Mouse (Mus musculus): ENCODE results near the gene Mif4gd. TPM values are rescaled to one million over a fixed set of nuclear protein-coding genes. Genes with fewer than 3 reads are reported as not detected.

Mif4gd gene
- total and polyA plus RNA-seq, 3 experiments: 42.0 to 62.9 TPM; not detected in 1

GRCm38 (mm10) chr11:115603476-115604303 lies 9.1 kb downstream of the Mif4gd start, which contains the start of the genes Mrps7 and Gga3:
Mrps7 (plus strand) TSS chr11:115603925.
Gga3 (minus strand) TSS chr11:115604051.
- peak within 1 kb of the TSS; percentile 83 for H3K9ac ChIP-seq (ENCODE audit: control insufficient read depth, low read depth, low read length, poor library complexity, severe bottlenecking)
- peak within 1 kb of the TSS; percentile 75 to 84 for H3K4me3 ChIP-seq (ENCODE audit: control insufficient read depth in 1 of 2, insufficient read depth in 1 of 2, low read depth in 2 of 2, low read length in 2 of 2)
- peaks cover 72% of the 10 kb centered on the region for H3K79me2 ChIP-seq (ENCODE audit: control insufficient read depth, insufficient read depth, low read length, poor library complexity)
- peak; percentile 95 for DNase-seq (ENCODE audit: low read depth, low spot score)
- TF ChIP-seq SIN3A (IDR thresholded peaks at IDR 0.05; ENCODE audit: low read length) (peak; percentile 90), RCOR1 (IDR thresholded peaks at IDR 0.05; ENCODE audit: low read depth, low read length) (0 out of 2 replicates have a peak, but pooled peaks have one; percentile 8), NELFE (IDR thresholded peaks at IDR 0.05; ENCODE audit: low read depth, low read length) (peak; percentile 93), MXI1 (IDR thresholded peaks at IDR 0.05; ENCODE audit: low read depth, low read length) (peak; percentile 72), RAD21 (IDR thresholded peaks at IDR 0.05; ENCODE audit: low read depth, low read length) (no peak), MAX (IDR thresholded peaks at IDR 0.05; ENCODE audit: low read length) (peak; percentile 100), MYB (IDR thresholded peaks at IDR 0.05; ENCODE audit: low read depth, low read length) (no peak), TCF12 (IDR thresholded peaks at IDR 0.05; ENCODE audit: low read depth, low read length) (peak; percentile 92), MEF2A (IDR thresholded peaks at IDR 0.05; ENCODE audit: extremely low read depth, insufficient replicate concordance, low read depth, low read length, poor library complexity, severe bottlenecking) (no peak), POLR2AphosphoS5 (IDR thresholded peaks at IDR 0.05; ENCODE audit: borderline replicate concordance, low read depth, low read length) (no peak), USF2 (IDR thresholded peaks at IDR 0.05; ENCODE audit: borderline replicate concordance in 1 of 2, insufficient read depth in 1 of 2, low read depth in 1 of 2, low read length in 2 of 2) (no peak), ELF1 (IDR thresholded peaks at IDR 0.05; ENCODE audit: low read depth, low read length) (peak; percentile 69; the same call in 1 of the 2 replicates), NRF1 (IDR thresholded peaks at IDR 0.05; ENCODE audit: insufficient read depth, low read depth, low read length, poor library complexity, severe bottlenecking) (peak; percentile 61), ZKSCAN1 (IDR thresholded peaks at IDR 0.05; ENCODE audit: low read depth, low read length) (no peak), POLR2A (IDR thresholded peaks at IDR 0.05; ENCODE audit: control insufficient read depth in 1 of 2, insufficient read depth in 1 of 2, low read depth in 1 of 2, low read length in 2 of 2, poor library complexity in 1 of 2) (peak; percentile 90 to 91), GABPA (IDR thresholded peaks at IDR 0.05; ENCODE audit: low read depth, low read length) (no peak), CTCF (IDR thresholded peaks at IDR 0.05 in 2 of 3, conservative IDR thresholded peaks at IDR 0.05 in 1 of 3; ENCODE audit: control insufficient read depth in 1 of 3, insufficient read depth in 1 of 3, low read depth in 2 of 3, low read length in 3 of 3, poor library complexity in 1 of 3, severe bottlenecking in 1 of 3) (peak in 1 of 3 experiments; percentile 25; a peak in 2 of 6 replicates), CHD2 (IDR thresholded peaks at IDR 0.05; ENCODE audit: low read length) (peak; percentile 95), BHLHE40 (IDR thresholded peaks at IDR 0.05; ENCODE audit: borderline replicate concordance, low read depth, low read length) (no peak), TBP (IDR thresholded peaks at IDR 0.05; ENCODE audit: low read depth, low read length) (peak; percentile 94), MYC (IDR thresholded peaks at IDR 0.05; ENCODE audit: low read depth, low read length) (peak; percentile 45; the same call in 1 of the 2 replicates), HCFC1 (IDR thresholded peaks at IDR 0.05; ENCODE audit: low read depth, low read length) (peak; percentile 91), POLR2AphosphoS2 (IDR thresholded peaks at IDR 0.05; ENCODE audit: low read length) (peak; percentile 92), ZMIZ1 (IDR thresholded peaks at IDR 0.05; ENCODE audit: low read depth, low read length) (peak; percentile 91), USF1 (IDR thresholded peaks at IDR 0.05; ENCODE audit: low read depth, low read length) (no peak), ETS1 (IDR thresholded peaks at IDR 0.05; ENCODE audit: low read depth, low read length) (0 out of 2 replicates have a peak, but pooled peaks have one; percentile 20), CHD1 (IDR thresholded peaks at IDR 0.05; ENCODE audit: low read depth, low read length) (peak; percentile 82; the same call in 1 of the 2 replicates), MAZ (IDR thresholded peaks at IDR 0.05; ENCODE audit: low read depth, low read length) (peak; percentile 78; the same call in 1 of the 2 replicates), UBTF (IDR thresholded peaks at IDR 0.05; ENCODE audit: borderline replicate concordance, insufficient read depth, low read depth, low read length) (peak; percentile 83; the same call in 1 of the 2 replicates), GATA1 (IDR thresholded peaks at IDR 0.05; ENCODE audit: low read depth, low read length) (no peak)
- H3K4me1 ChIP-seq (ENCODE audit: control insufficient read depth in 1 of 2, insufficient read depth in 2 of 2, low read length in 2 of 2): peaks cover 9 to 39% of the 10 kb centered on the region in 2 experiments
- peaks cover 8 to 34% of the 10 kb centered on the region in 2 experiments for H3K36me3 ChIP-seq (ENCODE audit: control insufficient read depth in 1 of 2, insufficient read depth in 2 of 2, low read length in 2 of 2)
- no peaks in the 10 kb centered on the region for H3K27me3 ChIP-seq (ENCODE audit: control insufficient read depth in 1 of 2, insufficient read depth in 2 of 2, low read length in 2 of 2)
- H3K27ac ChIP-seq (ENCODE audit: control insufficient read depth, low read depth, low read length): peak within 1 kb of the TSS; percentile 87
- H3K9me3 ChIP-seq (replicated peaks; ENCODE audit: insufficient read depth, low read length): no peaks in the 10 kb centered on the region

Data from MEL (cell line).